Mouse (Mus musculus) right cerebral cortex, postnatal 4 days (tissue): ENCODE data around the gene 4931414P19Rik.

Experiments
- DNase-seq: peaks from one replicate; pipeline ENCODE4 v3.0.0-alpha.2; 2022

Gene 4931414P19Rik

GRCm38 (mm10) chr14:54605752-54606321, at the start of gene 4931414P19Rik:
TSS of gene 4931414P19Rik (minus strand) at chr14:54605993.
- peak; percentile 84 for DNase-seq

GRCm38 (mm10) chr14:54653496-54653895, 47.7 kb upstream of the 4931414P19Rik start:
- peak; percentile 78 for DNase-seq

- no peak for DNase-seq
Measured at GRCm38 (mm10) chr14:54652787-54653186, 47.0 kb upstream of the 4931414P19Rik start.

- DNase-seq = no peak
Measured at GRCm38 (mm10) chr14:54651556-54651955, 45.8 kb upstream of the 4931414P19Rik start.

- peak; percentile 88 for DNase-seq
Measured at GRCm38 (mm10) chr14:54650621-54651454, 45.0 kb upstream of the 4931414P19Rik start.

GRCm38 (mm10) chr14:54647900-54648299, 42.1 kb upstream of the 4931414P19Rik start:
- DNase-seq = no peak

- DNase-seq = no peak
Measured at GRCm38 (mm10) chr14:54646898-54647636, 41.3 kb upstream of the 4931414P19Rik start.

GRCm38 (mm10) chr14:54646455-54646854, 40.7 kb upstream of the 4931414P19Rik start:
- no peak for DNase-seq

GRCm38 (mm10) chr14:54644294-54644693, 38.5 kb upstream of the 4931414P19Rik start:
- DNase-seq = no peak

GRCm38 (mm10) chr14:54643011-54643410, 37.2 kb upstream of the 4931414P19Rik start:
- DNase-seq = no peak

- DNase-seq = no peak
Measured at GRCm38 (mm10) chr14:54642224-54642944, 36.6 kb upstream of the 4931414P19Rik start.

GRCm38 (mm10) chr14:54641305-54641969, 35.6 kb upstream of the 4931414P19Rik start, which contains the start of gene Cdh24:
TSS of gene Cdh24 (minus strand) at chr14:54641364.
- DNase-seq = peak; percentile 95

GRCm38 (mm10) chr14:54640946-54641304, 35.1 kb upstream of the 4931414P19Rik start, which contains the start of gene Gm17606:
TSS of gene Gm17606 (plus strand) at chr14:54640952.
- no peak for DNase-seq

GRCm38 (mm10) chr14:54640121-54640520, 34.3 kb upstream of the 4931414P19Rik start:
- no peak for DNase-seq

- peak; percentile 49 for DNase-seq
Measured at GRCm38 (mm10) chr14:54638210-54638609, 32.4 kb upstream of the 4931414P19Rik start.

- DNase-seq = peak; percentile 72
Measured at GRCm38 (mm10) chr14:54636954-54637353, 31.2 kb upstream of the 4931414P19Rik start.

- no peak for DNase-seq
Measured at GRCm38 (mm10) chr14:54634182-54634581, 28.4 kb upstream of the 4931414P19Rik start.

- DNase-seq = no peak
Measured at GRCm38 (mm10) chr14:54632252-54632651, 26.5 kb upstream of the 4931414P19Rik start.

- DNase-seq = no peak
Measured at GRCm38 (mm10) chr14:54631240-54631599, 25.4 kb upstream of the 4931414P19Rik start.

GRCm38 (mm10) chr14:54630583-54631239, 24.9 kb upstream of the 4931414P19Rik start:
- no peak for DNase-seq

GRCm38 (mm10) chr14:54629797-54630196, 24.0 kb upstream of the 4931414P19Rik start:
- no peak for DNase-seq

- DNase-seq = no peak
Measured at GRCm38 (mm10) chr14:54628103-54628502, 22.3 kb upstream of the 4931414P19Rik start.
